Mouse (Mus musculus): ENCODE data around the gene Fam25c. TPM values are rescaled to one million over a fixed set of nuclear protein-coding genes. Genes with fewer than 3 reads are reported as not detected.

Gene Fam25c
- total RNA-seq (2023): not detected

GRCm38 (mm10) chr14:34355301-34355700, at the start of gene Fam25c:
TSS of gene Fam25c (minus strand) at chr14:34355433.

DNA sequence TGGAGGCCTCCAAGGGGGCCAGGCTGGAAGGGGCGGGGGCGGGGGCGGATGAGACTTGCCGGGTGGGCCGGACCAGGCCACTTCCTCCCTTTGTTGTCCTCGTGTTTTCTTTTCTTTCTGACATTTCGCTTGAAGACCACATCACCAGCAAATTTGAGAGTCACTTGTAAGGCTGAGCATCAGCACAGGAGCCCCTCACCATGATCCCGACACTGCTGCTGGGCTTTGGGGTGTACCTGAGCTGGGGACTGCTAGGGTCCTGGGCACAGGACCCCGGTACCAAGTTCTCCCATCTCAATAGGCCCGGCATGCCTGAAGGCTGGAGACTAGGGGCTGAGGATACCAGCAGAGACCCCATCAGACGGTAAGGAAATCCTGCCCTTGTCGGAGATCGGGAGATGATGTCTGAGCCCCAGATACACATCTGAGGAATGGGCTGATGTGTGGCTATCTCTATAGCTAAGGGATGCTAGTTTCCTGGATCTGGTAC, 20.2 kb upstream of the Fam25c start, which contains the start of gene Mmrn2:
Gene Mmrn2, plus strand, starts transcription at position 51 of the 490 bp plus-strand sequence.

GRCm38 (mm10) chr14:34374577-34374976, 19.3 kb upstream of the Fam25c start, which contains the start of gene Sncg:
TSS of gene Sncg (minus strand) at chr14:34374789.

DNA sequence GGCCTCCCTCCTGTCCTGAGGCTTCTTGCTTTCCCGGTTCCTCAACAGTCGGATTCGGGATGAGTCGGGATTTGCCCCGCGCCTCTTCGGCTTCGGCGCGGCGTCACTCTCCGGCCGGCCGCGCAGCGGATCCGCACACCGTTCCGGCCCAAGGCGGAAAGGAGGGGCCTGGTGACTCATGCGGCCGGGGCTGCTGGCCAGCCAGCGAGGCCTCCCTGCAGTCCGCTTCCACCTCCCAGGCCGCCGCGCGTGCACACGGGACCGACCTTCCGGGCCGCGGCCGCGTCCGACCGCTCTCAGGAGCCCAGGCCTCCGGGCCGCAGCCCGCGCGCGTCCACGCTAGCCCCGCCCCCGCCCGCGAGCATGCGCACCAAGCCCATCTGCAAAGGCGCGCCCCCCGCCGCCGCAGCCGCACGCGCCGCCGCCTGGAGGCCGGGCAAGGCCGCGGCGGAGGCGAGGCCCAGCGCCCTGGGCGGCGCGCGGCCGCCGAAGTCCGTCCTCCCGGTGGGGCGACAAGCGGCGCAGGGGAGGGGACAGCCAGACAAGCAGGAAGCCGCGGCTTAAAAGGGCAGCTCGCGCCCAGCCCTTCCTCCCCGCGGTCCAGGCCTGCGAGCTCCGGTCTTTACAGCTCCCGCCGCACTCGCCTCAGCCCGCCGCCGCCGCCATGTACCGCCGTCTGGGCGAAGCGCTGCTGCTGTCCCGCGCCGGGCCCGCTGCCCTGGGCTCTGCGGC, 44.8 kb downstream of the Fam25c start, which contains the start of the genes Shld2 and Glud1:
Gene Shld2, minus strand, starts transcription at position 260 of the 732 bp plus-strand sequence.
Gene Glud1, plus strand, starts transcription at position 494 of the 732 bp plus-strand sequence.

Other genes starting within 250 kb of the Fam25c start
- not detected for gene Npy4r, start 202.9 kb downstream of the Fam25c start, total RNA-seq (2023)
- gene Gprin2, start 153.8 kb downstream of the Fam25c start, total RNA-seq (2023): 0.09 TPM
- not detected for gene Syt15, start 135.8 kb downstream of the Fam25c start, total RNA-seq (2023)
- 20.6 TPM for gene Shld2, start 44.9 kb downstream of the Fam25c start, total RNA-seq (2023)
- gene Glud1, start 44.7 kb downstream of the Fam25c start, total RNA-seq (2023): 153 TPM
- gene Sncg, start 19.4 kb upstream of the Fam25c start, total RNA-seq (2023): not detected
- gene Mmrn2, start 20.0 kb upstream of the Fam25c start, total RNA-seq (2023): 0.44 TPM
- gene Bmpr1a, start 147.9 kb upstream of the Fam25c start, total RNA-seq (2023): 1.9 TPM
- gene 9230112D13Rik, start 167.4 kb upstream of the Fam25c start, total RNA-seq (2023): not detected
- gene Ldb3, start 233.2 kb upstream of the Fam25c start, total RNA-seq (2023): not detected
- not detected for gene Opn4, start 244.7 kb upstream of the Fam25c start, total RNA-seq (2023)

Data from CD4-positive naive resting alpha-beta T cell, adult 76 days (primary cell).